Mouse (Mus musculus) erythroblast, embryonic 14.5 days (primary cell): ENCODE measurements around the gene Tdrd7.

Experiments
- GATA1 ChIP-seq: IDR thresholded peaks from 2 replicates; pipeline ENCODE4 v1.6.1; 2012; ENCODE audit warnings: low read length, inconsistent platforms, mixed read lengths
- TAL1 ChIP-seq: IDR thresholded peaks from 3 replicates; pipeline ENCODE4 v1.6.1; 2012; ENCODE audit warnings: low read length, inconsistent platforms, mixed read lengths

GRCm38 (mm10) chr4:46040594-46041192 lies 75.6 kb downstream of the Tdrd7 start:
- TF ChIP-seq GATA1 (peak; percentile 81), TAL1 (peak; percentile 99)
